Mouse (Mus musculus) lung, embryonic 16.5 days (tissue): ENCODE results near the gene Nalcn. TPM values are rescaled to one million over a fixed set of nuclear protein-coding genes. Genes with fewer than 3 reads are reported as not detected.

ENCODE experiments used
- ATAC-seq: fragments of 200-750 bp; cut with Nextera tagmentation; 2 replicates; pipeline ENCODE4 v1.8.0; 2017; ENCODE audit warnings: low read depth, mild to moderate bottlenecking, moderate library complexity
- H3K27ac ChIP-seq: fragments of 300-500 bp; sonication (generic); 2 replicates; pipeline ENCODE4 v1.5.1; 2014; ENCODE audit warnings: mild to moderate bottlenecking, control low read depth, low read length
- H3K27me3 ChIP-seq: fragments of 300-500 bp; sonication (generic); 2 replicates; pipeline ENCODE4 v1.6.1; 2014; ENCODE audit warnings: low read depth, low read length, mixed read lengths; ENCODE audit not compliant: control insufficient read depth, insufficient read depth
- H3K36me3 ChIP-seq: fragments of 300-500 bp; sonication (generic); 2 replicates; pipeline ENCODE4 v1.6.1; 2014; ENCODE audit warnings: low read length; ENCODE audit not compliant: control insufficient read depth, insufficient read depth
- H3K4me1 ChIP-seq: fragments of 300-500 bp; sonication (generic); replicated peaks from 2 replicates; pipeline ENCODE4 v1.6.1; 2014; ENCODE audit warnings: low read length, mixed read lengths; ENCODE audit not compliant: control insufficient read depth, insufficient read depth
- H3K4me2 ChIP-seq: fragments of 300-500 bp; sonication (generic); 2 replicates; pipeline ENCODE4 v1.6.1; 2014; ENCODE audit warnings: low read depth, low read length, control low read depth
- H3K4me3 ChIP-seq: fragments of 300-500 bp; sonication (generic); 2 replicates; pipeline ENCODE4 v1.5.1; 2014; ENCODE audit warnings: mild to moderate bottlenecking, low read length, control low read depth
- H3K9ac ChIP-seq: fragments of 300-500 bp; sonication (generic); 2 replicates; pipeline ENCODE4 v1.6.1; 2014; ENCODE audit warnings: low read length, control low read depth
- H3K9me3 ChIP-seq: fragments of 300-500 bp; sonication (generic); 2 replicates; pipeline ENCODE4 v1.6.1; 2016; ENCODE audit warnings: low read length; ENCODE audit not compliant: control insufficient read depth
- WGBS: fragments of 180-500 bp; shearing (Covaris S2); extraction: QIAGEN DNeasy Blood & Tissue Kit; methylation state at CpG from one replicate; pipeline ENCODE4 v1.1.7; 2014; 5-methylcytosine and 5-hydroxymethylcytosine counted together
- polyA plus RNA-seq: library from polyadenylated mRNA; unstranded; fragments of >200 nt; fragmentation: Nextera tagmentation; extraction: Ambion mirVana; gene quantifications from 2 replicates; pipeline ENCODE4 v1.2.1, GENCODE M21; 2015

Nalcn gene
- polyA plus RNA-seq, 1 experiment from 2014 or later = 0.24 TPM

DNA sequence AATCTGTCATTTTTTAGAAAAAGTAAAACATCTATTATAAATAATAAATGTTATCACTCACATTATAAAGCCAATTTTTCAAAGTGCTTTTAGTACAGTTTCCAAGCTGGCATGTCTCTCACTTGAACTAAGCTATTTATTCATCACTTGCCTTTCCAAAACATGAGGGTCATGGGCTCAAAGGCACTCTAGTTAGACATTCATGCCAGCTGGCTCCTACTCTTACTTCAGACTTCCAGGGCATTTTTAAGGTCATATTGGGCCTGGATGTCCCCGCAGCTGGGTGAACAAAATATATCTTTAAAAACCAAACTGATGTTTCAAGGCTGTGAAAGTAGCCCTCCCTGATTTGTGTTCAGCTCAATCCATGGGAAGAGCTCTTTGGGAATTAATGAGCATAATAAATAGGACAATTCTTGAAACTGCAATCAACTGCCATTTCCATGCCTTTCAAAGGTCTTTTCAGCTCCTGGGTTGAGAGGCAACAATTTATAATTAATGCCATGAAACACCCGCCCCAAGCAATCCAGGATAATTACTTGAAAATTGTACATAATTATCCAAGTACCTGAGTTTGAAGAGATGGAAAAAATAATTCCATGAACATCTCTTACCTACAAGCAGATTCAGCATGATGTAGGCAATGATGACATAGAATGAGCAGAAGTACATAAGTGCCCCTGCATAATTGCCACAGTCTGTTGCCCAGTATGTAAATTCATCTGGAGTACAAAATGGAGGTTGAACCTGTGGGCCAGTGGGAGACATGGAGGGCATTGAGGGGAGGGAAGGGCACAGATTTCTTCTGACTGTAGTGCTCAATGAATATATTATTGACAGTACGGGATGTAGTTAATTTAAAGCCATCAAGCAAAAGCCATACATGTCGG, 335.6 kb downstream of the Nalcn start:
- no peaks in the 10 kb centered on the region for H3K9me3 ChIP-seq
- no peak for ATAC-seq
- no peak overlapping the region for H3K9ac ChIP-seq
- H3K27ac ChIP-seq = no peak overlapping the region
- H3K4me1 ChIP-seq = no peaks in the 10 kb centered on the region
- no peak overlapping the region for H3K4me2 ChIP-seq
- H3K4me3 ChIP-seq = no peak overlapping the region
- WGBS = 83% methylated on average over 4 of the region's 4 CpGs
- H3K36me3 ChIP-seq = no peaks in the 10 kb centered on the region
- H3K27me3 ChIP-seq = no peaks in the 10 kb centered on the region

DNA sequence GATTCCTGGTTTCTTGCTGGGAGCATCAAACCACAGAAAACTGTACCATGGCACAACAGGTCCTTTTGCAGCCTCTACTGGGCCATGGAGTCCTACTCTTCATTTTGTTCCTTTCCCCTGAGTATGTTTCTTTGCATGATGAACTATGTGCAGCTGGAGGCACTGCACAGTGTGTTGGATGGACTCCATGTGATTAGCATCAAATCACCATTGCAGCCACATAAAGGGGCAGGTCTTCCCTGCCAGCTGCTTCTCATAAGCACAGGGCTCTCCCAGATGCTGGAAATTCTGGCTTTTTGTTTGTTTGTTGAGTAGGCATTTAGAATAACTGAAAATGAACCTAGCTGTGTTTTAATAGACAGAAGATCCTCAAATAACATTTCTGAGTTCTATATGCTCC, 344.8 kb downstream of the Nalcn start:
- no peaks in the 10 kb centered on the region for H3K4me1 ChIP-seq
- H3K9me3 ChIP-seq = no peaks in the 10 kb centered on the region
- no peak overlapping the region for H3K4me2 ChIP-seq
- no peaks in the 10 kb centered on the region for H3K36me3 ChIP-seq
- ATAC-seq = no peak
- H3K4me3 ChIP-seq = no peak overlapping the region
- no peaks in the 10 kb centered on the region for H3K27me3 ChIP-seq
- H3K27ac ChIP-seq = no peak overlapping the region
- no peak overlapping the region for H3K9ac ChIP-seq

DNA sequence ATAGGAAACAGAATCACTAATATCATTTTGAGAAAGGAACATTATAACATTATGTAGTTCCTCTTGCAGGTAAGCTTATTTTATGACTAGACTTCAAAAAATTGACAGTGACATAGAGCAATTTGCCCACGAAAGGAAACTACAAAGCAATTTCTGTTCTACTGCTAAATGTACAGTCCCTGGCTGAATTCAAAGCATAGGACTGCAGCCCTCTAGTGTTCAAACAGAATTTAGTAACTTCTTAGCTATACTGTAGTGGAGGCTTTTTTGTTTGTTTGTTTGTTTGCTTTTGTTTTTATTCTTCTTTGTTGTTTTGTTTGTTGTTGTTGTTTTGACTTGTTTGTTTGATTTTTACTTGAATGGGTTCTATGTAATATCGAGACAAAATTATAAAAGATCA, 354.8 kb downstream of the Nalcn start:
- 59% methylated on average over 2 of the region's 2 CpGs for WGBS

DNA sequence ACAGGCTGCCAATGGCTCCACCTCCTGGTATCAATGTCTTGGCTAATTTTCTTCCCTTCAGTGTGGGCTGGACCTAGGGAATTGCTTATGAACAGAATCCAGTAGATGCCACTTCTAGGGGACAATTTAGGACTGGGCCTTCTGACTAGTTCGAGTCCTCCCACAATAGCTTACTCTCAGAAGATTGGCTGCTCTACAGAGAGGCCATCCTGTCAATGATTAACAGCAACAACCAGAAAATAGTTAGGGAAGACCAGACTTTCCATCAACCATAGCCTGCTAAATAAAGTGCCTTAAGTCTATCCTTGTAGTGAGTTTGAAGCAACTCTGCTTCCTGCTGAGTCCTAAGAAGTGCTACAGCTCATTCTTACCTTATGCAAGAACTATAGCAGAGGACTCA, 386.2 kb downstream of the Nalcn start:
- Histone ChIP-seq H3K27me3 (no peaks in the 10 kb centered on the region), H3K9ac (no peak overlapping the region), H3K4me2 (no peak overlapping the region), H3K36me3 (no peaks in the 10 kb centered on the region), H3K4me1 (no peaks in the 10 kb centered on the region), H3K27ac (no peak overlapping the region), H3K4me3 (no peak overlapping the region), H3K9me3 (no peaks in the 10 kb centered on the region)
- no peak for ATAC-seq
- whole genome bisulfite sequencing = 43% methylated on average over 1 of the region's 1 CpGs

More for the DNA sequence above, 354.8 kb downstream of the Nalcn start:
- no peak for ATAC-seq
- H3K4me3 ChIP-seq = no peak overlapping the region
- no peak overlapping the region for H3K27ac ChIP-seq
- no peak overlapping the region for H3K4me2 ChIP-seq
- H3K9me3 ChIP-seq = no peaks in the 10 kb centered on the region
- H3K36me3 ChIP-seq = no peaks in the 10 kb centered on the region
- H3K9ac ChIP-seq = no peak overlapping the region
- H3K27me3 ChIP-seq = no peaks in the 10 kb centered on the region
- H3K4me1 ChIP-seq = no peaks in the 10 kb centered on the region

DNA sequence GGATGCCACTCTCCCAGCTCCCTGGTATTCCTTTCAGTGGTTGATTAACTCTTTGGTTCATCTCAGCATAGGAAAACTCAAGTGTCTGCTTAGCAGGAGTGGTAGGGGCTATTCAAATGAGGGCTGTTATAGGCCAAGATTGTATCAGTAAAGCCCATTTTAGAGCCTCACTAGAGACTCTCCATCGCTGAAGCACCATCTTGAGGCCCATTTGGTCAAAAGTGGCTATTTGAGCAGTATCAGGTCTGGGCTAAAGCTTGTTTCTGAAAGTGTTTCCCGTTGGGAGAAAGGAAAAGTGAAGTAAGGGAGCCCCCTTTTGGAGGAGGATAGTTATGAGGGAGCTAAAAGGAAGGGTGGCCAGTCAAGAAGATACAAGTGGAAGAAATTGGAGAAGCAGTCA, 387.0 kb downstream of the Nalcn start:
- no peak overlapping the region for H3K9ac ChIP-seq
- 5% methylated on average over 2 of the region's 2 CpGs for WGBS
- no peaks in the 10 kb centered on the region for H3K9me3 ChIP-seq
- H3K4me2 ChIP-seq = no peak overlapping the region
- peak; percentile 47; the same call in 1 of the 2 replicates for ATAC-seq
- H3K36me3 ChIP-seq = no peaks in the 10 kb centered on the region
- H3K27ac ChIP-seq = no peak overlapping the region
- H3K27me3 ChIP-seq = no peaks in the 10 kb centered on the region
- H3K4me3 ChIP-seq = no peak overlapping the region
- no peaks in the 10 kb centered on the region for H3K4me1 ChIP-seq

GRCm38 (mm10) chr14:123237002-123237401, 389.9 kb downstream of the Nalcn start:
- Histone ChIP-seq H3K4me1 (no peaks in the 10 kb centered on the region), H3K27ac (no peak overlapping the region), H3K36me3 (no peaks in the 10 kb centered on the region), H3K9ac (no peak overlapping the region), H3K27me3 (no peaks in the 10 kb centered on the region), H3K9me3 (no peaks in the 10 kb centered on the region), H3K4me3 (no peak overlapping the region), H3K4me2 (no peak overlapping the region)
- WGBS = 49% methylated on average over 2 of the region's 2 CpGs
- ATAC-seq = no peak

DNA sequence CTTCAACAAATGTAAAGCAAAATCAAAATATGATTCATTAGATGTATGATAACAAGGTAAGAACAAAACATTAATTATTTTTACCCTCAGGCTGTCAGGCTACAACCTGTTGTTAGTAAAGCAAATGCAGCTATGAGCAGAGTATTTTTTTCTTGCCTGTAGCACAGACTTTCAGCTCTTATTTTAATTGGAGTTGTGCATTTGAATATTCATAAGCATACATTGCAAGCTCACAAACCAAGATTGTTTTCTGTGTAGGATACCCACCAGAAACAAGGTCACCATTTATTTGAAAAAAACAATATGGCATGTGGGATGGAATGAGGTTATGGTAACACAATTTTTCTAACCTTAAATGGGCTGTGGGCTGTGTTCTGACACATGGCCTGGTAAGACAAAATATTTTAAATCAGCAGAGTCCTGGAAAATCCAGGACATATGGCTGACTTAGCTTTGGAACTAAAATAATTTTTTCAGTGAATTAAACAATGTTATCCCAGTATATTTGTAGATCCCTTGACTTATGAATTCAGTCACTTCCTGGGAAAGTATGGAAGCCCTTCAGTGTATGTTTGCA, 394.2 kb downstream of the Nalcn start:
- H3K9ac ChIP-seq = no peak overlapping the region
- no peak for ATAC-seq
- H3K4me3 ChIP-seq = no peak overlapping the region
- no peaks in the 10 kb centered on the region for H3K36me3 ChIP-seq
- no peaks in the 10 kb centered on the region for H3K4me1 ChIP-seq
- no peaks in the 10 kb centered on the region for H3K9me3 ChIP-seq
- no peaks in the 10 kb centered on the region for H3K27me3 ChIP-seq
- H3K4me2 ChIP-seq = no peak overlapping the region
- H3K27ac ChIP-seq = no peak overlapping the region

Other genes starting within 250 kb of the Nalcn start
- gene Itgbl1, start 32.8 kb upstream of the Nalcn start, polyA plus RNA-seq = 0.26 and 0.35 TPM in 2 replicates